Mouse (Mus musculus) lung, postnatal 0 days (tissue): Measurements from ENCODE around the gene Wfdc15b. TPM values are rescaled to one million over a fixed set of nuclear protein-coding genes. Genes with fewer than 3 reads are reported as not detected.

Source experiments
- ATAC-seq: fragments of 200-750 bp; cut with Nextera tagmentation; 2 replicates; pipeline ENCODE4 v1.8.0; 2017; ENCODE audit warnings: moderate library complexity
- DNase-seq: peaks from one replicate; pipeline ENCODE4 v3.0.0-alpha.2; 2016; ENCODE audit warnings: low spot score
- H3K27ac ChIP-seq: fragments of 300-500 bp; sonication (generic); 2 replicates; pipeline ENCODE4 v1.5.1; 2014; ENCODE audit warnings: antibody characterized with exemption, mild to moderate bottlenecking, low read length, mixed read lengths
- H3K27me3 ChIP-seq: fragments of 300-500 bp; sonication (generic); replicated peaks from 2 replicates; pipeline ENCODE4 v1.6.1; 2014; ENCODE audit warnings: low read length, mixed read lengths; ENCODE audit not compliant: insufficient read depth
- H3K36me3 ChIP-seq: fragments of 300-500 bp; sonication (generic); 2 replicates; pipeline ENCODE4 v1.6.1; 2014; ENCODE audit warnings: low read length, mixed read lengths; ENCODE audit not compliant: insufficient read depth
- H3K4me1 ChIP-seq: fragments of 300-500 bp; sonication (generic); 2 replicates; pipeline ENCODE4 v1.6.1; 2014; ENCODE audit warnings: antibody characterized with exemption, low read depth, low read length, mixed read lengths; ENCODE audit not compliant: insufficient read depth
- H3K4me2 ChIP-seq: fragments of 300-500 bp; sonication (generic); replicated peaks from 2 replicates; pipeline ENCODE4 v1.6.1; 2014; ENCODE audit warnings: low read depth, mild to moderate bottlenecking, low read length, moderate library complexity, mixed read lengths
- H3K4me3 ChIP-seq: fragments of 300-500 bp; sonication (generic); 2 replicates; pipeline ENCODE4 v1.5.1; 2014; ENCODE audit warnings: low read depth, low read length
- H3K9ac ChIP-seq: fragments of 300-500 bp; sonication (generic); replicated peaks from 2 replicates; pipeline ENCODE4 v1.6.1; 2014; ENCODE audit warnings: low read depth, mild to moderate bottlenecking
- H3K9me3 ChIP-seq: fragments of 300-500 bp; sonication (generic); 2 replicates; pipeline ENCODE4 v1.6.1; 2016; ENCODE audit warnings: low read length, mixed read lengths
- CTCF ChIP-seq: IDR thresholded peaks from 2 replicates; pipeline ENCODE4 v1.5.1; 2016; ENCODE audit warnings: antibody characterized with exemption, mild to moderate bottlenecking
- EP300 ChIP-seq: IDR thresholded peaks from 2 replicates; pipeline ENCODE4 v1.6.1; 2016; ENCODE audit warnings: antibody characterized with exemption, mild to moderate bottlenecking, control low read depth
- WGBS: fragments of 180-500 bp; shearing (Covaris S2); extraction: QIAGEN DNeasy Blood & Tissue Kit; methylation state at CpG from one replicate; pipeline ENCODE4 v1.1.7; 2014; 5-methylcytosine and 5-hydroxymethylcytosine counted together
- polyA plus RNA-seq: library from polyadenylated mRNA; unstranded; fragments of >200 nt; fragmentation: Nextera tagmentation; extraction: Ambion mirVana; gene quantifications from 2 replicates; pipeline ENCODE4 v1.2.1, GENCODE M21; 2015

Gene Wfdc15b
- polyA plus RNA-seq, 1 experiment from 2014 or later = not detected

DNA sequence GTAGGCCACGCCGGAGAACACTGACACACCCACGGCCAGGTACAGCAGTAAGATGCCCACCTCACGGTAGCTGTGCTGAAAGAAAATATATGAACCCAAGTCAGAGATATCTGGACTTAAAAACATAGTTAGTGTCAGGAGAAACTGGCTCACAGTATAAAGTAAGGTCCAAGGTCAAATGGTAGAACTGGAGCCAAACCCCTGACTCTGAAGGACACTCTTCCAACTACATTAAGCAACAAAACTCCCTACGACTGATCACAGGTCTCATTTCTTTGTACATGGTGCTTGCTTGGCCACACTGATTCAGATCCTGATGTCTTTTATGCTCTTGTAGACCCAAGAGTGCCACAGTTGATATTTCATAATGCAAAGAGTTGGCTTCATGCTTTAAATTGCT lies 56.5 kb downstream of the Wfdc15b start:
- Histone ChIP-seq H3K4me2 (no peak overlapping the region), H3K36me3 (no peaks in the 10 kb centered on the region), H3K4me3 (no peak overlapping the region), H3K27ac (no peak overlapping the region), H3K9ac (no peak overlapping the region), H3K27me3 (peaks cover 32% of the 10 kb centered on the region), H3K4me1 (0 out of 2 replicates have a peak, but pooled peaks cover 3% of the 10 kb centered on the region), H3K9me3 (no peaks in the 10 kb centered on the region)
- WGBS = 87% methylated on average over 5 of the region's 5 CpGs
- no peak for ATAC-seq
- no peak for TF ChIP-seq EP300
- no peak for TF ChIP-seq CTCF
- no peak for DNase-seq

Other genes with a start within 250 kb of the Wfdc15b start
- gene Ywhab, start 226.7 kb downstream of the Wfdc15b start, polyA plus RNA-seq = 263 and 295 TPM in 2 replicates
- 0.36 and 0.60 TPM in 2 replicates for gene Pabpc1l, start 196.2 kb downstream of the Wfdc15b start, polyA plus RNA-seq
- 26.3 and 27.0 TPM in 2 replicates for gene Stk4, start 151.3 kb downstream of the Wfdc15b start, polyA plus RNA-seq
- 27.2 and 30.3 TPM in 2 replicates for gene Tomm34, start 150.5 kb downstream of the Wfdc15b start, polyA plus RNA-seq
- gene Kcns1, start 50.5 kb downstream of the Wfdc15b start, polyA plus RNA-seq = not detected in 2 replicates
- 0.15 and 0.18 TPM in 2 replicates for gene Wfdc5, start 38.9 kb downstream of the Wfdc15b start, polyA plus RNA-seq
- gene Wfdc12, start 31.1 kb downstream of the Wfdc15b start, polyA plus RNA-seq = 0.26 TPM in 1 of 2 replicates, not detected in the other
- gene Wfdc15a, start 21.5 kb downstream of the Wfdc15b start, polyA plus RNA-seq = not detected in 2 replicates
- not detected in 2 replicates for gene Svs2, start 16.8 kb upstream of the Wfdc15b start, polyA plus RNA-seq
- not detected in 2 replicates for gene Svs3b, start 35.0 kb upstream of the Wfdc15b start, polyA plus RNA-seq
- not detected in 2 replicates for gene Svs4, start 56.8 kb upstream of the Wfdc15b start, polyA plus RNA-seq
- gene Svs3a, start 67.6 kb upstream of the Wfdc15b start, polyA plus RNA-seq = not detected in 2 replicates
- gene Svs6, start 95.1 kb upstream of the Wfdc15b start, polyA plus RNA-seq = not detected in 2 replicates
- gene Svs5, start 111.1 kb upstream of the Wfdc15b start, polyA plus RNA-seq = not detected in 2 replicates
- 79.5 and 106 TPM in 2 replicates for gene Slpi, start 167.4 kb upstream of the Wfdc15b start, polyA plus RNA-seq
- gene Rbpjl, start 181.5 kb upstream of the Wfdc15b start, polyA plus RNA-seq = 29.7 and 42.6 TPM in 2 replicates
- 71.4 and 81.2 TPM in 2 replicates for gene Matn4, start 183.5 kb upstream of the Wfdc15b start, polyA plus RNA-seq
- 217 and 289 TPM in 2 replicates for gene Sdc4, start 222.2 kb upstream of the Wfdc15b start, polyA plus RNA-seq
- gene Sys1, start 235.3 kb upstream of the Wfdc15b start, polyA plus RNA-seq = 63.5 and 66.2 TPM in 2 replicates
- gene Gm20458, start 239.3 kb upstream of the Wfdc15b start, polyA plus RNA-seq = 23.5 and 32.9 TPM in 2 replicates